Mouse (Mus musculus) adrenal gland (tissue): ENCODE measurements around the gene Unc13d.

ENCODE experiments used
- intact Hi-C: fragments of 180-260 bp; cut with DNase I; formaldehyde crosslinking; loops from one replicate; pipeline ENCODE4 v1.15.1; 2025

Unc13d gene

GRCm38 (mm10) chr11:116055873-116056272, 21.9 kb downstream of the Unc13d start:
- intact Hi-C loops: no loop called here

GRCm38 (mm10) chr11:116053510-116054229, 24.1 kb downstream of the Unc13d start:
- intact Hi-C loops: no loop called here

GRCm38 (mm10) chr11:116050196-116050595, 27.6 kb downstream of the Unc13d start:
- intact Hi-C loops: no loop called here

GRCm38 (mm10) chr11:116049610-116050009, 28.2 kb downstream of the Unc13d start:
- intact Hi-C loops: no loop called here

GRCm38 (mm10) chr11:116045173-116045572, 32.6 kb downstream of the Unc13d start:
- intact Hi-C loops: no loop called here

- intact Hi-C loops: no loop called here
Measured at GRCm38 (mm10) chr11:116043286-116043685, 34.5 kb downstream of the Unc13d start.

- intact Hi-C loops: no loop called here
Measured at GRCm38 (mm10) chr11:116042372-116043138, 35.2 kb downstream of the Unc13d start.

GRCm38 (mm10) chr11:116041833-116042232, 35.9 kb downstream of the Unc13d start:
- intact Hi-C loops: no loop called here

GRCm38 (mm10) chr11:116040593-116040992, 37.2 kb downstream of the Unc13d start:
- intact Hi-C loops: no loop called here

- intact Hi-C loops: loop anchor here (10.0 kb wide), 1 partner anchor 97 kb away; the partner anchor contains the start of genes Mrpl38 and Trim65
Measured at GRCm38 (mm10) chr11:116037826-116038225, 39.9 kb downstream of the Unc13d start.

- intact Hi-C loops: loop anchor here (10.0 kb wide), 1 partner anchor 98 kb away; the partner anchor contains the start of genes Mrpl38 and Trim65
Measured at GRCm38 (mm10) chr11:116036671-116037070, 41.1 kb downstream of the Unc13d start.

- intact Hi-C loops: loop anchor here (5.0 to 10.0 kb wide), 2 partner anchors 43 to 100 kb away; partner anchors contain the start of genes Mrpl38, Trim65 and Unc13d
Measured at GRCm38 (mm10) chr11:116034584-116034983, 43.2 kb downstream of the Unc13d start.

- intact Hi-C loops: loop anchor here (5.0 to 10.0 kb wide), 2 partner anchors 46 to 104 kb away; partner anchors contain the start of genes Mrpl38, Trim65 and Unc13d
Measured at GRCm38 (mm10) chr11:116030898-116031845, 46.6 kb downstream of the Unc13d start.

GRCm38 (mm10) chr11:116030088-116030897, 47.5 kb downstream of the Unc13d start, which contains the start of gene Unk:
Gene Unk (plus strand): TSS chr11:116030322.
- intact Hi-C loops: loop anchor here (5.0 to 10.0 kb wide), 2 partner anchors 47 to 105 kb away; partner anchors contain the start of genes Mrpl38, Trim65 and Unc13d

GRCm38 (mm10) chr11:116029086-116029865, 48.5 kb downstream of the Unc13d start:
- intact Hi-C loops: no loop called here

GRCm38 (mm10) chr11:116028177-116028865, 49.4 kb downstream of the Unc13d start:
- intact Hi-C loops: no loop called here

- intact Hi-C loops: no loop called here
Measured at GRCm38 (mm10) chr11:116027756-116028155, 50.0 kb downstream of the Unc13d start, which contains the start of gene H3f3b. Gene H3f3b (minus strand): TSS chr11:116027962.

- intact Hi-C loops: no loop called here
Measured at GRCm38 (mm10) chr11:116025056-116025845, 52.5 kb downstream of the Unc13d start.
